ENCODE assay signal across 14 mouse cellular contexts in genomic region chr9:62613053-62613452, GRCm38 (mm10).
A peak's percentile ranks its signal among the peaks of the same experiment; 100 is the strongest.
DNase-seq lines count a peak whose midpoint lies in the region; ATAC-seq lines count a peak whose summit lies in the region.
"Had no signal": no experiment of that assay in that cellular context is flagged by ENCODE, and none has a peak within 500 bp of the region (broad histone marks: within the 10 kb centered on the region; RNA-seq: fewer than 3 reads in every experiment).

No protein-coding gene starts in this region.

- no peak overlapping the region for H3K4me3 ChIP-seq in midbrain, embryonic 11.5 days (ENCODE audit: low read depth, low read length)
- no peak overlapping the region for H3K4me3 ChIP-seq in midbrain, embryonic 16.5 days (ENCODE audit: low read depth, low read length)
- H3K4me3 ChIP-seq in embryonic facial prominence, embryonic 14.5 days (ENCODE audit: low read depth, low read length), result no peak overlapping the region
- H3K4me3 ChIP-seq: forebrain, embryonic 12.5 days; heart, embryonic 15.5 days had no signal

- no peaks in the 10 kb centered on the region for H3K27me3 ChIP-seq in midbrain, embryonic 11.5 days (ENCODE audit: control insufficient read depth, insufficient read depth, low read length)
- H3K27me3 ChIP-seq in midbrain, embryonic 16.5 days (ENCODE audit: control insufficient read depth, insufficient read depth, low read depth, low read length), result no peaks in the 10 kb centered on the region
- no peaks in the 10 kb centered on the region for H3K27me3 ChIP-seq in embryonic facial prominence, embryonic 14.5 days (replicated peaks; ENCODE audit: control insufficient read depth, insufficient read depth, low read length)
- H3K27me3 ChIP-seq: forebrain, embryonic 12.5 days; heart, embryonic 15.5 days had no signal

- no peaks in the 10 kb centered on the region for H3K9me3 ChIP-seq in midbrain, embryonic 11.5 days (ENCODE audit: control insufficient read depth, low read length)
- H3K9me3 ChIP-seq in midbrain, embryonic 16.5 days (replicated peaks; ENCODE audit: control insufficient read depth, low read length, poor library complexity, severe bottlenecking), result peaks cover 5% of the 10 kb centered on the region; the same call in 1 of the 2 replicates
- peaks cover 15% of the 10 kb centered on the region; the same call in 1 of the 2 replicates for H3K9me3 ChIP-seq in embryonic facial prominence, embryonic 14.5 days (ENCODE audit: control insufficient read depth, low read length)

- no peaks in the 10 kb centered on the region for H3K36me3 ChIP-seq in midbrain, embryonic 11.5 days (ENCODE audit: control insufficient read depth, insufficient read depth, low read length)
- no peaks in the 10 kb centered on the region for H3K36me3 ChIP-seq in midbrain, embryonic 16.5 days (ENCODE audit: control insufficient read depth, insufficient read depth, low read length)
- no peaks in the 10 kb centered on the region for H3K36me3 ChIP-seq in embryonic facial prominence, embryonic 14.5 days (ENCODE audit: control insufficient read depth, insufficient read depth, low read length)
- H3K36me3 ChIP-seq: forebrain, embryonic 12.5 days; heart, embryonic 15.5 days had no signal

- H3K4me2 ChIP-seq in midbrain, embryonic 11.5 days, result no peak overlapping the region
- no peak overlapping the region for H3K4me2 ChIP-seq in midbrain, embryonic 16.5 days (ENCODE audit: low read length)
- H3K4me2 ChIP-seq in embryonic facial prominence, embryonic 14.5 days (ENCODE audit: low read depth, low read length), result no peak overlapping the region
- H3K4me2 ChIP-seq: forebrain, embryonic 12.5 days; heart, embryonic 15.5 days; liver, embryonic 11.5 days had no signal

- WGBS in midbrain, embryonic 11.5 days, result 29% methylated on average over 2 of the region's 2 CpGs
- WGBS in midbrain, embryonic 16.5 days, result 35% methylated on average over 2 of the region's 2 CpGs
- WGBS in embryonic facial prominence, embryonic 14.5 days, result 23% methylated on average over 2 of the region's 2 CpGs

- H3K4me1 ChIP-seq in midbrain, embryonic 11.5 days (ENCODE audit: control insufficient read depth, insufficient read depth, low read length), result peaks cover 7% of the 10 kb centered on the region
- no peaks in the 10 kb centered on the region for H3K4me1 ChIP-seq in midbrain, embryonic 16.5 days (ENCODE audit: control insufficient read depth, insufficient read depth, low read length)
- peaks cover 10% of the 10 kb centered on the region; the same call in 1 of the 2 replicates for H3K4me1 ChIP-seq in embryonic facial prominence, embryonic 14.5 days (ENCODE audit: control insufficient read depth, insufficient read depth, low read length)
- H3K4me1 ChIP-seq: heart, embryonic 15.5 days had no signal

- H3K9ac ChIP-seq in midbrain, embryonic 11.5 days (ENCODE audit: low read length), result no peak overlapping the region
- H3K9ac ChIP-seq in midbrain, embryonic 16.5 days (ENCODE audit: low read depth, low read length), result no peak overlapping the region
- H3K9ac ChIP-seq in embryonic facial prominence, embryonic 14.5 days (ENCODE audit: low read depth, low read length), result no peak overlapping the region
- H3K9ac ChIP-seq: forebrain, embryonic 12.5 days; heart, embryonic 15.5 days had no signal

- H3K27ac ChIP-seq in midbrain, embryonic 11.5 days (ENCODE audit: low read depth, low read length), result no peak overlapping the region
- H3K27ac ChIP-seq in midbrain, embryonic 16.5 days (ENCODE audit: low read length), result no peak overlapping the region
- H3K27ac ChIP-seq in embryonic facial prominence, embryonic 14.5 days (replicated peaks; ENCODE audit: low read depth, low read length), result peak overlapping the region; percentile 61
- H3K27ac ChIP-seq: forebrain, embryonic 12.5 days; heart, embryonic 15.5 days had no signal

- no peak for ATAC-seq in midbrain, embryonic 11.5 days (ENCODE audit: low FRiP score)
- ATAC-seq in midbrain, embryonic 16.5 days, result no peak
- ATAC-seq in embryonic facial prominence, embryonic 14.5 days (ENCODE audit: low read depth), result peak; percentile 50; the same call in 1 of the 2 replicates
- ATAC-seq: inflammation-experienced regulatory T-cells, adult 6 months had no signal

- peak; percentile 61 for DNase-seq in midbrain, embryonic 11.5 days (ENCODE audit: low spot score, missing footprints)
- DNase-seq in embryo, embryonic 11 days, result peak; percentile 56
- peak; percentile 67 for DNase-seq in embryonic facial prominence, embryonic 14.5 days (ENCODE audit: low spot score)
- DNase-seq in mesoderm, embryonic 11.5 days (ENCODE audit: low read depth, low spot score), result peak; percentile 76
- no peak for DNase-seq in adrenal gland, adult (ENCODE audit: inconsistent age in 2 of 2, low spot score in 1 of 2)
- DNase-seq in kidney, postnatal 25 days, result no peak
- DNase-seq: cerebellum, postnatal 14 days; kidney, postnatal 10 days; lung, postnatal 14 days had no signal

Comparison
In these comparisons a context has a peak if more than half of its experiments do, and no peak if none do; other contexts are left out.
1. DNase-seq: peak in midbrain, embryonic 11.5 days (single experiment), embryo, embryonic 11 days (single experiment), embryonic facial prominence, embryonic 14.5 days (single experiment) and mesoderm, embryonic 11.5 days (single experiment); none in adrenal gland, adult (0 of 2) and kidney, postnatal 25 days (0 of 2).